Mouse (Mus musculus) T-helper 1 cell (primary cell): ENCODE measurements around the gene Gpr101.

Source experiments
- in situ Hi-C: fragments of 300-600 bp; cut with MboI, MseI; formaldehyde crosslinking; loops from one replicate; pipeline ENCODE4 v1.15.1; 2025; ENCODE audit warnings: high pct_unique_total_duplicates

The Gpr101 gene

GRCm38 (mm10) chrX:57503634-57504033 is at the start of gene Gpr101:
TSS of gene Gpr101 (minus strand) at chrX:57503757.
- in situ Hi-C loops = no loop called here

GRCm38 (mm10) chrX:57521117-57522095 is 17.8 kb upstream of the Gpr101 start:
- in situ Hi-C loops = no loop called here

GRCm38 (mm10) chrX:57506247-57506646 is 2.7 kb upstream of the Gpr101 start:
- in situ Hi-C loops = no loop called here
